Comparison of ENCODE assay signal across 7 mouse cellular contexts in genomic region chr1:162476531-162477080, GRCm38 (mm10). TPM values are rescaled to one million over a fixed set of nuclear protein-coding genes. Genes with fewer than 3 reads are reported as not detected.
A peak's percentile ranks its signal among the peaks of the same experiment; 100 is the strongest.
DNase-seq lines count a peak whose midpoint lies in the region; ATAC-seq and TF ChIP-seq lines count a peak whose summit lies in the region.

No protein-coding gene starts in this region.

- no peak overlapping the region for H3K27ac ChIP-seq in embryonic fibroblast, embryonic 13.5 days (ENCODE audit: insufficient read depth, low read length)
- no peak overlapping the region for H3K27ac ChIP-seq in limb, embryonic 12.5 days
- no peak overlapping the region for H3K27ac ChIP-seq in small intestine, adult 2 months (ENCODE audit: insufficient read depth, low read depth, low read length)

- peak overlapping the region; percentile 76 for H3K4me3 ChIP-seq in megakaryocyte, embryonic 14.5 days (replicated peaks)
- peak overlapping the region; percentile 6 for H3K4me3 ChIP-seq in embryonic fibroblast, embryonic 13.5 days (ENCODE audit: insufficient read depth, low read length)
- H3K4me3 ChIP-seq in limb, embryonic 12.5 days (replicated peaks), result peak overlapping the region; percentile 64
- peak overlapping the region; percentile 36 for H3K4me3 ChIP-seq in small intestine, adult 2 months (ENCODE audit: low read depth, low read length)

- no peak for TF ChIP-seq CTCF in embryonic fibroblast, embryonic 13.5 days (IDR thresholded peaks at IDR 0.05; ENCODE audit: borderline replicate concordance, insufficient read depth, low read length)
- TF ChIP-seq CTCF in small intestine, adult 2 months (IDR thresholded peaks at IDR 0.05; ENCODE audit: extremely low read depth, insufficient read length, insufficient replicate concordance, low read depth, low read length), result no peak

- peaks cover 8% of the 10 kb centered on the region for H3K9me3 ChIP-seq in megakaryocyte, embryonic 14.5 days
- H3K9me3 ChIP-seq in limb, embryonic 12.5 days, result no peaks in the 10 kb centered on the region

- H3K36me3 ChIP-seq in megakaryocyte, embryonic 14.5 days (replicated peaks; ENCODE audit: low read length), result no peaks in the 10 kb centered on the region
- no peaks in the 10 kb centered on the region for H3K36me3 ChIP-seq in limb, embryonic 12.5 days
- no peaks in the 10 kb centered on the region for H3K36me3 ChIP-seq in small intestine, adult 2 months (ENCODE audit: control insufficient read depth, insufficient read depth, low read length)

- ATAC-seq in megakaryocyte, adult 5-6 weeks (ENCODE audit: poor library complexity, severe bottlenecking), result no peak
- ATAC-seq in limb, embryonic 12.5 days (ENCODE audit: insufficient number of reproducible peaks, insufficient read depth, low FRiP score, low TSS enrichment, low read depth), result 0 out of 2 replicates have a peak, but pooled peaks have one; percentile 5

- peak overlapping the region; percentile 98 for H3K4me2 ChIP-seq in limb, embryonic 12.5 days

- peaks cover 50% of the 10 kb centered on the region for H3K27me3 ChIP-seq in megakaryocyte, embryonic 14.5 days (replicated peaks)
- peaks cover 30% of the 10 kb centered on the region for H3K27me3 ChIP-seq in limb, embryonic 12.5 days
- peaks cover 7% of the 10 kb centered on the region for H3K27me3 ChIP-seq in small intestine, adult 2 months (ENCODE audit: control insufficient read depth, insufficient read depth, low read length)

- TF ChIP-seq POLR2A in embryonic fibroblast, embryonic 13.5 days (IDR thresholded peaks at IDR 0.05; ENCODE audit: low read depth, low read length), result no peak
- no peak for TF ChIP-seq POLR2A in small intestine, adult 2 months (IDR thresholded peaks at IDR 0.05; ENCODE audit: low read depth, low read length)

- peaks cover 17% of the 10 kb centered on the region for H3K4me1 ChIP-seq in megakaryocyte, embryonic 14.5 days
- peaks cover 2% of the 10 kb centered on the region; the same call in 1 of the 2 replicates for H3K4me1 ChIP-seq in embryonic fibroblast, embryonic 13.5 days (ENCODE audit: control insufficient read depth, insufficient read depth, low read length)
- peaks cover 10% of the 10 kb centered on the region for H3K4me1 ChIP-seq in limb, embryonic 12.5 days (replicated peaks)
- peaks cover 7% of the 10 kb centered on the region for H3K4me1 ChIP-seq in small intestine, adult 2 months (ENCODE audit: control insufficient read depth, insufficient read depth, insufficient read length, low read length)

- 2% methylated on average over 19 of the region's 19 CpGs for WGBS in limb, embryonic 12.5 days
- 2% methylated on average over 19 of the region's 19 CpGs for WGBS in small intestine, adult 2 months

- intact Hi-C loops in gastrocnemius, postnatal 14 days (cut with DNase I; ENCODE audit: low total_unique reads), result no loop called here

- H3K9ac ChIP-seq in limb, embryonic 12.5 days (replicated peaks), result peak overlapping the region; percentile 42; the same call in 1 of the 2 replicates

- no peak for DNase-seq in gastrocnemius, postnatal 14 days
- no peak for DNase-seq in yolk sac, embryonic 10.5 days (ENCODE audit: low spot score)

RNA-seq across cellular contexts. Expression of gene Dnm3, which starts 1.2 kb away (rescaled TPM):
- polyA plus RNA-seq in megakaryocyte, embryonic 14.5 days (2012; ENCODE audit: insufficient read depth, low replicate concordance), result 0.07 TPM in 1 of 2 replicates, not detected in the other
- 0.14 TPM in 1 of 2 replicates, not detected in the other for total RNA-seq in megakaryocyte, adult 5-6 weeks (2015)
- 0.04 and 0.15 TPM in 2 replicates for total RNA-seq in megakaryocyte, adult 5-6 weeks (2017)
- 9.0 and 11.7 TPM in 2 replicates for polyA plus RNA-seq in embryonic fibroblast, embryonic 13.5 days (2011; ENCODE audit: insufficient read length, low read depth, missing spikeins)
- 18.7 and 21.4 TPM in 2 replicates for polyA plus RNA-seq in limb, embryonic 12.5 days (2016; fragmentation: Nextera tagmentation; extraction: Ambion mirVana)
- 0.48 and 1.0 TPM in 2 replicates for polyA plus RNA-seq in small intestine, adult 2 months (2012; rRNA removed)
- total RNA-seq in gastrocnemius, postnatal 14 days (2021), result 1 to 10 TPM; 5.0 to 6.3 TPM

Comparison
In these comparisons a context has a peak if more than half of its experiments do, and no peak if none do; other contexts are left out.
1. H3K4me3 ChIP-seq: peak in every context shown above with its lines; median percentile 76 in megakaryocyte, embryonic 14.5 days; 64 in limb, embryonic 12.5 days; 36 in small intestine, adult 2 months; 6 in embryonic fibroblast, embryonic 13.5 days.